ENCODE assay signal across 8 mouse cellular contexts in the genomic region with DNA sequence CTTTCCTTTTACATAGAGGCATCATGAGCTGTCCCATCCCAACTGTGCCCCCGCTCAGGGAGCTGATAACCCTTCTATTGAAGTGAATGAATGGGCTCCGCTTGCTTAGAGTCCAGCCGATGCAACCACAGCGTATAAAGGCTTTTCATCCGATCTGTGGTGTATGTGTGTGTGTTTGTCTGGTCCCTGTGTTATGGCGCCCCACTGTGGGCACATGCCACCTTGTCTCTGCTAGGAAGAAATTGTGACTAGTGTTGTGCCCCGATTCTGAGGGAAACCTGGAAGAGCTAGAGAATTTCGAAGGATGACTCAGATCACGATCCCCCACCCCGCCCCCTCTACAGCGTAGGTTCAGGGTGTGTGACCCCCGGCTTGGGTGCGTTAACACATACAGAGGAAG. TPM values are rescaled to one million over a fixed set of nuclear protein-coding genes. Genes with fewer than 3 reads are reported as not detected.
DNase-seq lines count a peak whose midpoint lies in the region; ATAC-seq and TF ChIP-seq lines count a peak whose summit lies in the region.

No protein-coding gene starts in this region.

- H3K9me3 ChIP-seq in hindbrain, embryonic 11.5 days (ENCODE audit: control insufficient read depth, low read length), result no peaks in the 10 kb centered on the region

- no peak overlapping the region for H3K27ac ChIP-seq in gastrocnemius, adult 2 months
- no peak overlapping the region for H3K27ac ChIP-seq in hindbrain, embryonic 11.5 days (ENCODE audit: low read depth, low read length)

- 63% methylated on average over 13 of the region's 13 CpGs for WGBS in hindbrain, embryonic 11.5 days

- no peak; the same call in 1 of the 2 replicates for ATAC-seq in hindbrain, embryonic 11.5 days (ENCODE audit: low FRiP score)

- intact Hi-C loops in gastrocnemius, adult 2 months (cut with DNase I), result no loop called here
- intact Hi-C loops in left cerebral cortex, postnatal 4 days (cut with DNase I), result no loop called here

- H3K27me3 ChIP-seq in hindbrain, embryonic 11.5 days (ENCODE audit: control insufficient read depth, insufficient read depth, low read length), result no peaks in the 10 kb centered on the region

- no peak overlapping the region for H3K4me3 ChIP-seq in gastrocnemius, adult 2 months
- no peak overlapping the region for H3K4me3 ChIP-seq in hindbrain, embryonic 11.5 days (ENCODE audit: low read depth, low read length)

- DNase-seq in gastrocnemius, adult 2 months, result no peak
- no peak for DNase-seq in gastrocnemius, postnatal 25 days
- peak; percentile 71 for DNase-seq in urinary bladder, postnatal 14 days (ENCODE audit: low spot score)
- DNase-seq in urinary bladder, adult 2 months (ENCODE audit: low spot score), result no peak
- peak; percentile 58 for DNase-seq in hindbrain, embryonic 11.5 days (ENCODE audit: low spot score)
- peak; percentile 60 for DNase-seq in left cerebral cortex, postnatal 4 days
- peak; percentile 49 to 50 for DNase-seq in right cerebral cortex, adult 2 months (ENCODE audit: low spot score in 2 of 2)
- no peak for DNase-seq in cerebellum, adult 11 months

- H3K4me1 ChIP-seq in hindbrain, embryonic 11.5 days (replicated peaks; ENCODE audit: control insufficient read depth, insufficient read depth, low read length), result peaks cover 3% of the 10 kb centered on the region

- TF ChIP-seq CTCF in gastrocnemius, adult 2 months (IDR thresholded peaks at IDR 0.05), result peak; percentile 41

- H3K36me3 ChIP-seq in hindbrain, embryonic 11.5 days (ENCODE audit: control insufficient read depth, insufficient read depth, low read length), result 0 out of 2 replicates have a peak, but pooled peaks cover 2% of the 10 kb centered on the region

- no peak overlapping the region for H3K4me2 ChIP-seq in hindbrain, embryonic 11.5 days (replicated peaks; ENCODE audit: low read depth, low read length)

- no peak overlapping the region for H3K9ac ChIP-seq in hindbrain, embryonic 11.5 days (ENCODE audit: low read depth, low read length)

RNA-seq across cellular contexts. Expression of a gene that starts 20.3 kb away (rescaled TPM):
- not detected for total RNA-seq in gastrocnemius, adult 2 months (2021)
- total RNA-seq in gastrocnemius, postnatal 25 days (2021), result under 1 TPM; 0.19 to 0.49 TPM
- 4.8 and 5.3 TPM in 2 replicates for polyA plus RNA-seq in urinary bladder, adult 2 months (2012; rRNA removed)
- polyA plus RNA-seq in hindbrain, embryonic 11.5 days (2014; fragmentation: Nextera tagmentation; extraction: Ambion mirVana), result 13.1 and 13.2 TPM in 2 replicates
- total RNA-seq in left cerebral cortex, postnatal 4 days (2021), result 10 to 100 TPM; 25.4 to 27.0 TPM

RNA-seq across cellular contexts. Expression of a gene that starts 20.8 kb away (rescaled TPM):
- 100 to 1,000 TPM; 134 to 140 TPM for total RNA-seq in gastrocnemius, adult 2 months (2021)
- total RNA-seq in gastrocnemius, postnatal 25 days (2021), result 100 to 1,000 TPM; 112 to 128 TPM
- polyA plus RNA-seq in urinary bladder, adult 2 months (2012; rRNA removed), result 193 TPM in 2 replicates
- polyA plus RNA-seq in hindbrain, embryonic 11.5 days (2014; fragmentation: Nextera tagmentation; extraction: Ambion mirVana), result 179 and 181 TPM in 2 replicates
- 100 to 1,000 TPM; 334 to 346 TPM for total RNA-seq in left cerebral cortex, postnatal 4 days (2021)

RNA-seq across cellular contexts. Expression of a gene that starts 34.4 kb away (rescaled TPM):
- not detected for total RNA-seq in gastrocnemius, adult 2 months (2021)
- total RNA-seq in gastrocnemius, postnatal 25 days (2021), result 1 to 10 TPM in 1 of 2 experiments, under 1 TPM in 1; 0.51 to 1.3 TPM
- 8.9 and 15.8 TPM in 2 replicates for polyA plus RNA-seq in urinary bladder, adult 2 months (2012; rRNA removed)
- 26.9 and 35.4 TPM in 2 replicates for polyA plus RNA-seq in hindbrain, embryonic 11.5 days (2014; fragmentation: Nextera tagmentation; extraction: Ambion mirVana)
- 10 to 100 TPM in 1 of 2 experiments, 1 to 10 TPM in 1; 9.1 to 10.7 TPM for total RNA-seq in left cerebral cortex, postnatal 4 days (2021)

RNA-seq across cellular contexts. Expression of a gene that starts 54.1 kb away (rescaled TPM):
- total RNA-seq in gastrocnemius, adult 2 months (2021), result not detected
- total RNA-seq in gastrocnemius, postnatal 25 days (2021), result not detected
- not detected in 2 replicates for polyA plus RNA-seq in urinary bladder, adult 2 months (2012; rRNA removed)
- polyA plus RNA-seq in hindbrain, embryonic 11.5 days (2014; fragmentation: Nextera tagmentation; extraction: Ambion mirVana), result 0.11 and 0.49 TPM in 2 replicates
- not detected for total RNA-seq in left cerebral cortex, postnatal 4 days (2021)

RNA-seq across cellular contexts. Expression of a gene that starts 58.4 kb away (rescaled TPM):
- total RNA-seq in gastrocnemius, adult 2 months (2021), result not detected
- not detected for total RNA-seq in gastrocnemius, postnatal 25 days (2021)
- polyA plus RNA-seq in urinary bladder, adult 2 months (2012; rRNA removed), result 3.6 and 3.7 TPM in 2 replicates
- 950 and 1,011 TPM in 2 replicates for polyA plus RNA-seq in hindbrain, embryonic 11.5 days (2014; fragmentation: Nextera tagmentation; extraction: Ambion mirVana)
- total RNA-seq in left cerebral cortex, postnatal 4 days (2021), result 1,000 to 10,000 TPM; 2,432 to 2,471 TPM

Comparison
In these comparisons a context has a peak if more than half of its experiments do, and no peak if none do; other contexts are left out.
1. DNase-seq: peak in urinary bladder, postnatal 14 days (single experiment), hindbrain, embryonic 11.5 days (single experiment), left cerebral cortex, postnatal 4 days (single experiment) and right cerebral cortex, adult 2 months (2 of 2); none in gastrocnemius, adult 2 months (single experiment), gastrocnemius, postnatal 25 days (single experiment), urinary bladder, adult 2 months (single experiment) and cerebellum, adult 11 months (single experiment).
2. RNA of a gene that starts 20.3 kb away (total RNA-seq): 25.4 to 27.0 TPM in left cerebral cortex, postnatal 4 days; 0.19 to 0.49 TPM in gastrocnemius, postnatal 25 days and not detected in gastrocnemius, adult 2 months; every median in the first group is over 10 times any median in the second.
3. RNA of a gene that starts 34.4 kb away (total RNA-seq): 9.1 to 10.7 TPM in left cerebral cortex, postnatal 4 days; 0.51 to 1.3 TPM in gastrocnemius, postnatal 25 days and not detected in gastrocnemius, adult 2 months; every median in the first group is over 4 times any median in the second.